Mouse (Mus musculus): ENCODE results near the gene Naa40. TPM values are rescaled to one million over a fixed set of nuclear protein-coding genes. Genes with fewer than 3 reads are reported as not detected.
A peak's percentile ranks its signal among the peaks of the same experiment; 100 is the strongest.

Gene Naa40
- 10 to 100 TPM; 28.5 to 29.8 TPM for total RNA-seq (2021)
- long read RNA-seq, transcript Naa40-201 (8 exons, 3,231 nt): major isoform, 18 of 34 reads
- long read RNA-seq, transcript Naa40-205 (6 exons, 1,569 nt): minor isoform, 12 of 34 reads
- long read RNA-seq, partial matches to known transcripts: 2 of 34 reads
- long read RNA-seq, other reads (novel, unspliced or antisense): 2 of 34 reads

- DNase-seq (ENCODE audit: low spot score in 2 of 2): peak; percentile 88 to 93
Measured at GRCm38 (mm10) chr19:7240782-7241690, at the start of gene Naa40. Naa40 (minus strand) TSS chr19:7241183.

GRCm38 (mm10) chr19:7289767-7290166 is 48.8 kb upstream of the Naa40 start:
- DNase-seq (ENCODE audit: low spot score in 2 of 2): no peak

- no peak for DNase-seq (ENCODE audit: low spot score in 2 of 2)
Measured at GRCm38 (mm10) chr19:7288288-7288687, 47.3 kb upstream of the Naa40 start.

GRCm38 (mm10) chr19:7286563-7287315 is 45.8 kb upstream of the Naa40 start:
- DNase-seq (ENCODE audit: low spot score in 2 of 2): no peak

GRCm38 (mm10) chr19:7280557-7281330 is 39.8 kb upstream of the Naa40 start:
- peak; percentile 77 to 81 for DNase-seq (ENCODE audit: low spot score in 2 of 2)

- DNase-seq (ENCODE audit: low spot score in 2 of 2): no peak
Measured at GRCm38 (mm10) chr19:7279114-7279513, 38.1 kb upstream of the Naa40 start.

GRCm38 (mm10) chr19:7278200-7278906 is 37.4 kb upstream of the Naa40 start:
- no peak for DNase-seq (ENCODE audit: low spot score in 2 of 2)

- DNase-seq (ENCODE audit: low spot score in 2 of 2): no peak
Measured at GRCm38 (mm10) chr19:7276796-7277195, 35.8 kb upstream of the Naa40 start.

GRCm38 (mm10) chr19:7276053-7276659 is 35.2 kb upstream of the Naa40 start:
- no peak for DNase-seq (ENCODE audit: low spot score in 2 of 2)

- no peak for DNase-seq (ENCODE audit: low spot score in 2 of 2)
Measured at GRCm38 (mm10) chr19:7275131-7275789, 34.3 kb upstream of the Naa40 start.

GRCm38 (mm10) chr19:7274326-7274990 is 33.5 kb upstream of the Naa40 start:
- peak; percentile 53 to 81 for DNase-seq (ENCODE audit: low spot score in 2 of 2)

GRCm38 (mm10) chr19:7273486-7273885 is 32.5 kb upstream of the Naa40 start:
- DNase-seq (ENCODE audit: low spot score in 2 of 2): no peak

GRCm38 (mm10) chr19:7269290-7270044 is 28.5 kb upstream of the Naa40 start:
- no peak for DNase-seq (ENCODE audit: low spot score in 2 of 2)

GRCm38 (mm10) chr19:7268722-7269090 is 27.7 kb upstream of the Naa40 start:
- peak in 1 of 2 experiments; percentile 60 for DNase-seq (ENCODE audit: low spot score in 2 of 2)

- DNase-seq (ENCODE audit: low spot score in 2 of 2): peak in 1 of 2 experiments; percentile 75
Measured at GRCm38 (mm10) chr19:7267781-7268721, 27.1 kb upstream of the Naa40 start.

- peak in 1 of 2 experiments; percentile 66 for DNase-seq (ENCODE audit: low spot score in 2 of 2)
Measured at GRCm38 (mm10) chr19:7267091-7267741, 26.2 kb upstream of the Naa40 start, which contains the start of gene Rcor2. Rcor2 (plus strand) TSS chr19:7267325.
